Mouse (Mus musculus) neural tube, embryonic 14.5 days (tissue): ENCODE measurements around the gene Gm20481. TPM values are rescaled to one million over a fixed set of nuclear protein-coding genes. Genes with fewer than 3 reads are reported as not detected.
A peak's percentile ranks its signal among the peaks of the same experiment; 100 is the strongest.
"Not testable (repeated sequence)": the region's sequence is repeated elsewhere in the genome, so short reads cannot be mapped to it uniquely, and the experiment has no call there.

Experiments
- ATAC-seq: fragments of 200-750 bp; cut with Nextera tagmentation; 2 replicates; pipeline ENCODE4 v1.8.0; 2017; ENCODE audit warnings: low read depth, mild to moderate bottlenecking, moderate TSS enrichment, moderate library complexity
- H3K27ac ChIP-seq: fragments of 300-500 bp; sonication (generic); 2 replicates; pipeline ENCODE4 v1.5.1; 2014; ENCODE audit warnings: low read depth, mild to moderate bottlenecking, control low read depth, low read length, moderate library complexity, mixed read lengths
- H3K27me3 ChIP-seq: fragments of 300-500 bp; sonication (generic); 2 replicates; pipeline ENCODE4 v1.6.1; 2014; ENCODE audit warnings: low read length; ENCODE audit not compliant: control insufficient read depth, insufficient read depth
- H3K36me3 ChIP-seq: fragments of 300-500 bp; sonication (generic); 2 replicates; pipeline ENCODE4 v1.6.1; 2014; ENCODE audit warnings: low read length, mixed read lengths; ENCODE audit not compliant: control insufficient read depth, insufficient read depth
- H3K4me1 ChIP-seq: fragments of 300-500 bp; sonication (generic); 2 replicates; pipeline ENCODE4 v1.6.1; 2014; ENCODE audit warnings: low read length; ENCODE audit not compliant: control insufficient read depth, insufficient read depth
- H3K4me2 ChIP-seq: fragments of 300-500 bp; sonication (generic); 2 replicates; pipeline ENCODE4 v1.6.1; 2014; ENCODE audit warnings: mild to moderate bottlenecking, low read depth, low read length, control low read depth
- H3K4me3 ChIP-seq: fragments of 300-500 bp; sonication (generic); 2 replicates; pipeline ENCODE4 v1.5.1; 2014; ENCODE audit warnings: low read depth, low read length, control low read depth, mixed read lengths
- H3K9ac ChIP-seq: fragments of 300-500 bp; sonication (generic); replicated peaks from 2 replicates; pipeline ENCODE4 v1.6.1; 2014; ENCODE audit warnings: low read depth, mild to moderate bottlenecking, control low read depth, low read length, mixed read lengths
- H3K9me3 ChIP-seq: fragments of 300-500 bp; sonication (generic); 2 replicates; pipeline ENCODE4 v1.6.1; 2016; ENCODE audit warnings: low read length; ENCODE audit not compliant: control insufficient read depth
- WGBS: fragments of 180-500 bp; shearing (Covaris S2); extraction: QIAGEN DNeasy Blood & Tissue Kit; methylation state at CpG from one replicate; pipeline ENCODE4 v1.1.7; 2014; 5-methylcytosine and 5-hydroxymethylcytosine counted together
- polyA plus RNA-seq: library from polyadenylated mRNA; unstranded; fragments of >200 nt; fragmentation: Nextera tagmentation; extraction: Ambion mirVana; gene quantifications from 2 replicates; pipeline ENCODE4 v1.2.1, GENCODE M21; 2014

Gm20481 gene
- polyA plus RNA-seq, 1 experiment from 2014 or later = not detected

DNA sequence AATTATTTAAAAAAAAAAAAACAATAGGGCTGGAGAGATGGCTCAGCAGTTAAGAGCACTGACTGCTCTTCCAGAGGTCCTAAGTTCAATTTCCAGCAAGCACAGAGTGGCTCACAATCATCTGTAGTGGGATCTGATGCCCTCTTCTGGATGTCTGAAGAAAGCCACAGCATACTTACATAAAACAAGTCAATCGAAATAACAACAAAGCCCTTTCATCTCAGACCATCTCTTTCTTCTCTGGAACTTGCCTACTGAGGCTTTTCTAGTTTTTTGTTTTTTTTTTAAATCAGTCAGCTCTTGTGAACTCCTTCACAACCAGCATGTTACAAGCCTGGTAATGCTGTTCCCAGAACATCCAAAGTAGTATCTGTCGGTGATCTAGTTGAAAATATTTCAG, 10.9 kb downstream of the Gm20481 start:
- Histone ChIP-seq H3K4me3 (peak overlapping the region; percentile 80), H3K9me3 (no peaks in the 10 kb centered on the region), H3K27me3 (no peaks in the 10 kb centered on the region), H3K4me1 (peaks cover 13% of the 10 kb centered on the region; the same call in 1 of the 2 replicates), H3K36me3 (no peaks in the 10 kb centered on the region), H3K4me2 (peak overlapping the region; percentile 97), H3K27ac (no peak overlapping the region), H3K9ac (no peak overlapping the region; the same call in 1 of the 2 replicates)
- no peak for ATAC-seq
- 17% methylated on average over 2 of the region's 2 CpGs for WGBS

DNA sequence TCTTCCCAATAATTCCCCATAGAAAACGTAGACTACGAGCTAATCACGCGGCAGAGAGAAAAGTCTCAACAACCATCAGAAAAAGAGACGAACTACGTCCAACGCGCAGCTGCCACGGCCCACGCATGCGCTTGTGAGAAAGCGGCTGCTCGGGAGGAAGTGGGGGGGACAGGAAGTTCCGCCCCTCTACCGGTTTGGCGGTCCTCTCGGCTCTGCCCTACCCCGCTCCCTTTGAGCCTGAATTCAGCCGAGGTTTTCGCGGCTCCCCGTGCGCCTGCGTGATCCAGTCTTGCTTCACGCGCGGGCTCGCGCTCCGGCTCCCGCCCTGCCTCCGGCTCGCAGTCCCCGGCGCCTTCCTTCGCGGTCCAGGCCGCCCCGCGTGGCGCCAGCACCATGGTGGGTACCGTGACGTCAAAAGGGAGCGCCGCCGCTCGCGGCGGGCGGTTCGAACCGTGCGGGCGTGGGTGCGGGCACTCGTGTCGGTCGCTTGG, 12.0 kb downstream of the Gm20481 start, which contains the start of gene Lsm2:
Gene Lsm2, plus strand, starts transcription at position 173 of the 491 bp plus-strand sequence.
- under 1% methylated on average over 58 of the region's 58 CpGs for WGBS
- peak; percentile 95 for ATAC-seq
- Histone ChIP-seq H3K36me3 (peaks cover 8% of the 10 kb centered on the region), H3K4me3 (peak within 1 kb of the TSS; percentile 80), H3K9me3 (no peaks in the 10 kb centered on the region), H3K27ac (peak within 1 kb of the TSS; percentile 97), H3K4me1 (peaks cover 13% of the 10 kb centered on the region; the same call in 1 of the 2 replicates), H3K4me2 (peak within 1 kb of the TSS; percentile 97), H3K27me3 (no peaks in the 10 kb centered on the region), H3K9ac (peak within 1 kb of the TSS; percentile 81)

DNA sequence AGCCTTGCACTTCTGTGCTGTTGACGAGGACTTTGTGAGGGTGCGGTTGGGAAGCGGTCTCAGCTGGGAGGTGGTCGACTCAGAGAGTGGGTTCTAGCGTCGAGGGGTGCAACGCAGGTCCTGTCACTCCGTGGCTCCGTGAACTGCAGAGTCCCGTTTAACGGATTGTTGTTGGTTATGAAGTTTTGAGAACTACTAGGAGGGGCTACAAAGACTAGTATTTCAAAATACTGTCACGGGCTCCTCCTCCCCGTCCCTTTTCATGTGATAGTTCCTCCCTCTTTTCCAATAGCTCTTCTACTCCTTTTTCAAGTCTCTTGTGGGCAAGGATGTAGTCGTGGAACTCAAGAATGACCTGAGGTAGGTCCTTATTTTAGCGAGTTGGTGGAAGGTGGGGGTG, 12.6 kb downstream of the Gm20481 start:
- H3K4me2 ChIP-seq = peak overlapping the region; percentile 97
- peaks cover 8% of the 10 kb centered on the region for H3K36me3 ChIP-seq
- peak overlapping the region; percentile 97; the same call in 1 of the 2 replicates for H3K27ac ChIP-seq
- peak overlapping the region; percentile 81 for H3K9ac ChIP-seq
- H3K27me3 ChIP-seq = no peaks in the 10 kb centered on the region
- WGBS = under 1% methylated on average over 15 of the region's 15 CpGs
- H3K4me3 ChIP-seq = peak overlapping the region; percentile 80
- ATAC-seq = no peak
- no peaks in the 10 kb centered on the region for H3K9me3 ChIP-seq
- H3K4me1 ChIP-seq = peaks cover 13% of the 10 kb centered on the region; the same call in 1 of the 2 replicates

DNA sequence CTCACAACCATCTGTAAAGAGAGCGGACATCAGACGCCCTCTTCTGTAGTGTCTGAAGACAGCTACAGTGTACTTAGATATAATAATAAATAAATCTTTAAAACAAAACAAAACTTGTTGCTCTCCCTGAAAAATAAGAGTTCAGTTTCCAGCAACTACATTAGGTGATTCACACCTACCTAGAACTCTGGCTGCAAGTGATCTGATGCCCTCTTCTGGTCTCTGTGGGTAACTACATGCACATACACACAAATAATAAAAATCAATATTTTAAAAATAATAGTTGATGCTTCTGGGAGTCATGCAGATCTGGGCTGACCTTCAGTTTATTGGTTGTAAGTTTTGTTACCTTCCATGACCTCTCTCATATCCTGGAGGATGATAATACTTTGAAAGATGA, 14.5 kb downstream of the Gm20481 start:
- 80% methylated on average over 2 of the region's 2 CpGs for WGBS
- ATAC-seq = no peak

DNA sequence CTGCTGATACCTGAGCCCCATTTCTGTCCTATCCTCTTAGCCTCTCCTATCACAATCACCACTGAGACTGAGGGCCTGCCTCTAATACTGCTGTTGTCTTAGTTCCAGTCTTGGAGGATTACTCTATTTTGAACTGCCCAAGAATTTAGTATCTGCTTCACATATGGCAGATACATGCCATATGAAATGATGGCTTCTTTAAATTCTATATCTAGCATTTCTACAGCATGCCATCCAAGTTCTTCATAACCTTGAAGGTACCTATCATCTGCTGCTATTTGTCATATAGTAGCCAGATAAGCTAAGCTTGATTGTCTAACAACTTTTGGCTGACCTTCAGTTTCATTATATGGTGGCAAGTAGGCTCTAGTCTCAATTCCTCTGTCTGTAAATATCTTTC, 25.0 kb downstream of the Gm20481 start:
- no peak overlapping the region for H3K9ac ChIP-seq
- H3K9me3 ChIP-seq = no peaks in the 10 kb centered on the region
- no peaks in the 10 kb centered on the region for H3K4me1 ChIP-seq
- ATAC-seq = no peak
- H3K4me2 ChIP-seq = no peak overlapping the region
- no peak overlapping the region for H3K4me3 ChIP-seq
- H3K27me3 ChIP-seq = no peaks in the 10 kb centered on the region
- no peak overlapping the region for H3K27ac ChIP-seq
- H3K36me3 ChIP-seq = no peaks in the 10 kb centered on the region

More for the DNA sequence above, 14.5 kb downstream of the Gm20481 start:
- Histone ChIP-seq H3K36me3 (peaks cover 8% of the 10 kb centered on the region), H3K9me3 (no peaks in the 10 kb centered on the region), H3K4me2 (no peak overlapping the region), H3K27me3 (no peaks in the 10 kb centered on the region), H3K4me1 (peaks cover 13% of the 10 kb centered on the region; the same call in 1 of the 2 replicates), H3K27ac (no peak overlapping the region), H3K4me3 (no peak overlapping the region), H3K9ac (no peak overlapping the region)

DNA sequence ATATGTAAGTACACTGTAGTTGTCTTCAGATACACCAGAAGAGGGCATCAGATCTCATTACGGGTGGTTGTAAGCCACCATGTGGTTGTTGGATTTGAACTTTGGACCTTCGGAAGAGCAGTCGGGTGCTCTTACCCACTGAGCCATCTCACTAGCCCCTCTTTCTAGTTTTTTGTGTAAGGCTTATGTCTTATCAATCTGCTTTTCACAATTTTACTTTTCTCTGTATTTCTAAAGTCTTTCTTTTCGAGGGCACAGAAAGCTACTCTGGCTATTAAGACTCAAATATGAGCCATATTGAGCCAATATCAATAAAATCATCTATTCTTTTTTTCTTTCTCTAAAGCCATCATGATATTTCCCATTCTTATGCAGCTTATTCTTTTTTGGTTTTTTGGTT, 25.5 kb downstream of the Gm20481 start:
- H3K4me1 ChIP-seq, H3K9ac ChIP-seq, H3K4me3 ChIP-seq, H3K27me3 ChIP-seq, H3K9me3 ChIP-seq, ATAC-seq, H3K36me3 ChIP-seq, H3K27ac ChIP-seq, H3K4me2 ChIP-seq: not testable (repeated sequence)
- 95% methylated on average over 4 of the region's 4 CpGs for WGBS

DNA sequence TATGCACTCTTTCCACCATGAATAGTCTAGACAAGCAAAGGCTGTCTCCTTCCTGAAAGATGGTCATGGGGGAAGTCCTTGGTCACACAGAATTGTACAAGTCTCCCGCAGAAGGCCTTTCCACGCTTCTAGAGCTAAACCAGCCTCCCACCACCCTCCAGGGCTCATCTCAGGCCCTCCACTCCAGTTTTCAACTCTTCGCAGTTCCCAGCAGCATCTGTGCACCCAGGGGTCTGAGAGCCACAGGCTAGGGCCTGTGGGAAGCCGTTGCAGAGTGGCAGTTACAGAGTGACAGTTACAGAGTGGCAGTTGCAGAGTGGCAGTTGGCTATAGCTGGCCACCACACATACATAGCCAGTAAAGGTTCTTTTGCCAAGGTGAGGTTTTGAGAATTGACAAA, 26.2 kb downstream of the Gm20481 start:
- not testable (repeated sequence) for H3K4me1 ChIP-seq, H3K27ac ChIP-seq, H3K4me3 ChIP-seq, H3K36me3 ChIP-seq, ATAC-seq, H3K9ac ChIP-seq, H3K9me3 ChIP-seq, H3K27me3 ChIP-seq, H3K4me2 ChIP-seq
- 91% methylated on average over 4 of the region's 4 CpGs for WGBS

DNA sequence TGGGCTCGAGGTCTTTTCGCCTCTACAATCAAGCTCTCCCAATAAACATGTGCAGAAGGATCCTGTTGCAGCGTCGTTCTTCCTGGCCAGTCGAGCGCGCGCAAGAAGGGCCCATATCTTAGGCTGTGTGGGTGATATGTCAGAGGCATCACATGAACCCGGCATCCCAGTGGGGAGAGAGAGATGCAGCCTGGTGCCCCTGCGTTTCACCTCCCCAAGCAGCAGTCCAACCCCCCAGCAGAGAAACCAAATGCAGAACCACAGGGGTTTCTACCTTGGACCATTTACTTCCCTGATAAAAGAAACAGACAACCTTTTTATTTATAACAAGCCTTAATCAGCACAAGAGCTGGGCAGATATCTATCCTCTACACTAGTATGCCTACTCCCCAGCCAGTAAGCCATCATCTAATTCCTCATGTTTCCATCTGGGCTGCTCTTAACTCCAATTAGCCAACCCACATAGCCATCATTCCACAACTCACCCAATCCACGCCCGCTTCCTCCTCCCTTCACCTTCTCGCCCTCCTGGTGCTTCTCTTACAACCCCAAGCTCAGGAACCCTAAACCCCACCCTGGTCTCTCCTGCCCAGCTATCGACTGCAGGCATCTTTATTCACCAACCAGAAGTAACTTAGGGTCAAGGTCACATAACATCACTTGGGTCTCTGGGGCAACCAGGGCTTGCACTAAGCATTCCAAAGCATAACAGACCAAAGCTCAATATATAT, 26.9 kb downstream of the Gm20481 start:
- H3K27me3 ChIP-seq = no peaks in the 10 kb centered on the region
- 86% methylated on average over 12 of the region's 14 CpGs for WGBS
- H3K4me1 ChIP-seq = no peaks in the 10 kb centered on the region; the same call in 1 of the 2 replicates
- no peak overlapping the region for H3K9ac ChIP-seq
- H3K27ac ChIP-seq = no peak overlapping the region
- no peak overlapping the region for H3K4me3 ChIP-seq
- H3K36me3 ChIP-seq = no peaks in the 10 kb centered on the region
- ATAC-seq = no peak
- no peak overlapping the region for H3K4me2 ChIP-seq
- H3K9me3 ChIP-seq = no peaks in the 10 kb centered on the region

DNA sequence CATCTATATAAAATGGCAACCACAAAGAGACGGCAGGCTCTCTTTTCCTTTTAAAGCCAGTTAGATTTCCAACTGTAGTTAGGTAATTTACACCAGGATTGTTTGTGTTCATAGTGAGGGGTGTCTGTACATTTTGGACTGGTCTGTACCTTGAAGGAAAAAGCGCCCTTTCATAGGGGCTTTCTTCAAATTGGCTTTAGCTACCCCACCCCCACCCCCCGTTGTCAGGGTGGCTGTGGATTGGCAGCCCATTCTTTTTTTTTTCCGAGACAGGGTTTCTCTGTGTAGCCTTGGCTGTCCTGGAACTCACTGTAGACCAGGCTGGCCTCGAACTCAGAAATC, 27.4 kb downstream of the Gm20481 start:
- no peak overlapping the region for H3K9ac ChIP-seq
- 84% methylated on average over 5 of the region's 5 CpGs for WGBS
- H3K9me3 ChIP-seq = no peaks in the 10 kb centered on the region
- no peak overlapping the region for H3K4me3 ChIP-seq
- H3K27me3 ChIP-seq = no peaks in the 10 kb centered on the region
- H3K4me1 ChIP-seq = peaks cover 4% of the 10 kb centered on the region
- no peak overlapping the region for H3K4me2 ChIP-seq
- no peak for ATAC-seq
- H3K36me3 ChIP-seq = no peaks in the 10 kb centered on the region
- no peak overlapping the region for H3K27ac ChIP-seq
